Mouse (Mus musculus) gastrocnemius, postnatal 14 days (tissue): ENCODE results near the gene Il17rd. TPM values are rescaled to one million over a fixed set of nuclear protein-coding genes. Genes with fewer than 3 reads are reported as not detected.
A peak's percentile ranks its signal among the peaks of the same experiment; 100 is the strongest.

Experiments
- DNase-seq: peaks from one replicate; pipeline ENCODE4 v3.0.0; 2021; ENCODE audit warnings: mixed read lengths
- intact Hi-C: fragments of 180-260 bp; cut with DNase I; formaldehyde crosslinking; loops from one replicate; pipeline ENCODE4 v1.15.1; 2025; ENCODE audit warnings: low total_unique reads
- total RNA-seq, 2 experiments: library from RNA; stranded (reverse); gene quantifications; 2 replicates each; pipeline ENCODE4 v1.2.3; 2021

Gene Il17rd
- total RNA-seq, 2 experiments from 2014 or later: 4.6 to 4.7 TPM

GRCm38 (mm10) chr14:27130676-27131075 lies 91.9 kb downstream of the Il17rd start:
- DNase-seq: no peak
- intact Hi-C loops: no loop called here

- no peak for DNase-seq
- intact Hi-C loops: no loop called here
Observed at GRCm38 (mm10) chr14:27131521-27131920, 92.8 kb downstream of the Il17rd start.

- intact Hi-C loops: no loop called here
- DNase-seq: no peak
Observed at GRCm38 (mm10) chr14:27138891-27139290, 100.2 kb downstream of the Il17rd start.

- DNase-seq: no peak
- intact Hi-C loops: no loop called here
Observed at GRCm38 (mm10) chr14:27139968-27140367, 101.2 kb downstream of the Il17rd start.

- DNase-seq: no peak
- intact Hi-C loops: no loop called here
Observed at GRCm38 (mm10) chr14:27141486-27141885, 102.7 kb downstream of the Il17rd start.

GRCm38 (mm10) chr14:27142680-27143079 lies 103.9 kb downstream of the Il17rd start:
- DNase-seq: no peak
- intact Hi-C loops: no loop called here

- intact Hi-C loops: no loop called here
- peak; percentile 32 for DNase-seq
Observed at GRCm38 (mm10) chr14:27145171-27146045, 106.7 kb downstream of the Il17rd start.

- intact Hi-C loops: no loop called here
- DNase-seq: no peak
Observed at GRCm38 (mm10) chr14:27147726-27148125, 109.0 kb downstream of the Il17rd start.

- intact Hi-C loops: no loop called here
- no peak for DNase-seq
Observed at GRCm38 (mm10) chr14:27149401-27149800, 110.7 kb downstream of the Il17rd start.

- intact Hi-C loops: no loop called here
- no peak for DNase-seq
Observed at GRCm38 (mm10) chr14:27150011-27150640, 111.4 kb downstream of the Il17rd start.

GRCm38 (mm10) chr14:27151432-27151831 lies 112.7 kb downstream of the Il17rd start:
- DNase-seq: peak; percentile 38
- intact Hi-C loops: no loop called here

- intact Hi-C loops: no loop called here
- DNase-seq: no peak
Observed at GRCm38 (mm10) chr14:27155088-27155487, 116.3 kb downstream of the Il17rd start.

GRCm38 (mm10) chr14:27156032-27156431 lies 117.3 kb downstream of the Il17rd start:
- DNase-seq: no peak
- intact Hi-C loops: no loop called here

Other genes starting within 250 kb of the Il17rd start
- gene Asb14, start 144.4 kb upstream of the Il17rd start, total RNA-seq: 10 to 100 TPM; 33.2 to 37.8 TPM
- gene Appl1, start 67.7 kb upstream of the Il17rd start, total RNA-seq: 10 to 100 TPM; 19.3 to 19.5 TPM
- gene Hesx1, start 44.5 kb upstream of the Il17rd start, total RNA-seq: not detected
- gene Arhgef3, start 76.0 kb downstream of the Il17rd start, total RNA-seq: 10 to 100 TPM; 15.1 to 15.8 TPM